Mouse (Mus musculus) midbrain, embryonic 16.5 days (tissue): Measurements from ENCODE around the gene Xrcc3. TPM values are rescaled to one million over a fixed set of nuclear protein-coding genes. Genes with fewer than 3 reads are reported as not detected.

ENCODE experiments used
- polyA plus RNA-seq: library from polyadenylated mRNA; unstranded; fragments of >200 nt; fragmentation: Nextera tagmentation; extraction: Ambion mirVana; gene quantifications from 2 replicates; pipeline ENCODE4 v1.2.1, GENCODE M21; 2015

Gene Xrcc3
- polyA plus RNA-seq, 1 experiment from 2014 or later: 2.0 TPM

Other genes starting within 250 kb of the Xrcc3 start
- 39.9 and 45.5 TPM in 2 replicates for gene Mark3, start 239.3 kb downstream of the Xrcc3 start, polyA plus RNA-seq
- gene Ckb, start 141.5 kb downstream of the Xrcc3 start, polyA plus RNA-seq: 1,397 and 1,482 TPM in 2 replicates
- 9.8 and 10.4 TPM in 2 replicates for gene Trmt61a, start 135.8 kb downstream of the Xrcc3 start, polyA plus RNA-seq
- 70.4 and 71.8 TPM in 2 replicates for gene Bag5, start 100.6 kb downstream of the Xrcc3 start, polyA plus RNA-seq
- gene Apopt1, start 100.6 kb downstream of the Xrcc3 start, polyA plus RNA-seq: 52.3 and 56.8 TPM in 2 replicates
- 665 and 671 TPM in 2 replicates for gene Klc1, start 55.0 kb downstream of the Xrcc3 start, polyA plus RNA-seq
- gene Zfyve21, start 297 bp upstream of the Xrcc3 start, polyA plus RNA-seq: 32.1 and 35.1 TPM in 2 replicates
- 37.9 and 42.9 TPM in 2 replicates for gene Ppp1r13b, start 94.2 kb upstream of the Xrcc3 start, polyA plus RNA-seq
- 624 and 659 TPM in 2 replicates for gene Atp5mpl, start 153.1 kb upstream of the Xrcc3 start, polyA plus RNA-seq
- gene Tdrd9, start 157.7 kb upstream of the Xrcc3 start, polyA plus RNA-seq: 0.29 and 0.39 TPM in 2 replicates
- gene Rd3l, start 167.4 kb upstream of the Xrcc3 start, polyA plus RNA-seq: not detected in 2 replicates